Mouse (Mus musculus): Measurements from ENCODE around the gene Mms19.

Gene Mms19

DNA sequence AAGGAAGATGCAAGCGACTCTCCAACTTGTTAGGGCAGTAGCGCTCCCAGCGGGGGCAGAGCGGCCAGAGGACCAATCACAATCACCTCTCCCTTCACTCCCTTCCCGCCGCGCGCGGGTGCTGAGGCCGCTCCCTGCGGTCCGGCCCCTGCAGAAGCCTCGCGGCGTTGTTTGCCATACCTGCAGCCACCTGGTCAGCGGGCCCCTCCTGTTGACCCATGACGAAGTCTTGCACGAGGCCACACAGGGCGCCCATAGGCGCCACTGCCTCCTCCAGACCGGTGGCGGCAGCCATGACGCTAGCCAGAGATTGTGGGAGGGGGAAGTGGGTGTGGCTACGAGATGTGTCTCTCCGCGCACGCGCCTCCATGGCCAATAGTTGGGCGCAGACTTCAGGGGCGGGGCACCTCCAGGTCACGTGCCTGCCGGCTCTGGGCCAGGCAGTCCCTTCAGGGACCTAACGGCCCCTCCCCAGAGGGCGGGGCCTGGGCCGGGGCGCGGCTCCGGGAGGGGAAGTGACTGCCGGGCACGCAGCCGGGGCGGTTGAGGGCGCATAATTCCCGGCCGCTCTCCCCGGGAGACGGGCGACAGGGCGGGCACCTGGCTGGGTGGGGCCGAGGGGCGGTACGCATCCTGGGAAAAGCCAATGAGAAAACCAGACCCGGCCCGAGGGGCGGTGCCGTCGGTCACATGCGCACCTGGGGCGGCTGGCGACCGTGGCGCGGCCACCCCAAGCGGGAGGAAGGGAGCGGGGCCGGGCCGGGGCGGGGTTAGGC, at the start of gene Mms19:
Mms19 (minus strand) TSS at position 339 of the 776 bp plus-strand sequence.
- peak; percentile 98 to 99 for DNase-seq

DNA sequence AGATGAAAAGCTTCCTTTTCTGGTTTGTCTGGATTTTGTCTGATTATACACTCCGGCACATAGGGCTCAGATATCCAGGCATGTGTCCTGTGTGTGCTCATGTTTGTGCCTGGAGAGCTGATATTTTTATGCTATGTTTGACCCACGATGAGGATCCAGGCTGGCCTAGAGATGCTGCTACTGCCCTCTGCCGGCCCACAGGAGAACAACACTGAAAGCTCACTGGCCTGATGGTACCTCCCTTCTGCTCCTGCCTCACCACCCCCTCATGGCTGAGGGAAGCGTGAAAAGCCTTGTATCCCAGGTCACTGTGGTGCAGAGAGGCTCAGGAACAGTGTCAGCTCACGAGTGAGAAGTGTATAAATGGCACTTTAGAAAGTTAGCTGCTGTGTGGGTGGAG, 45.2 kb upstream of the Mms19 start:
- DNase-seq: peak; percentile 89 to 94

DNA sequence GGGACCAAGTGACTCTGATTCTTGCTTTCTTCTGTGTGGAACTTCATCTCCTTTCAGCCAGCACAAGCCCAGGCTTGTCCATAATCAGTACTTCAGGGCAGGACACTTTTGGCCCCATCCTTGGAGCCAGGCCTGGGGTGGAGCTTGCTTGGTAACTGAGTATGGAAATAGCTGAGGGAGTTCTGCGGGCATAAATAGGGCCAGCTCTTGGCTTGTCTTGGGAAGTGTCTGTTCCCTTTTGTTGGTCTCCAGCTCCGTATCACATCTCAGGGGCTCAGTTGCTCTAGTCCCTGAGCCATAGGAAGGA, 41.5 kb upstream of the Mms19 start:
- DNase-seq: no peak

DNA sequence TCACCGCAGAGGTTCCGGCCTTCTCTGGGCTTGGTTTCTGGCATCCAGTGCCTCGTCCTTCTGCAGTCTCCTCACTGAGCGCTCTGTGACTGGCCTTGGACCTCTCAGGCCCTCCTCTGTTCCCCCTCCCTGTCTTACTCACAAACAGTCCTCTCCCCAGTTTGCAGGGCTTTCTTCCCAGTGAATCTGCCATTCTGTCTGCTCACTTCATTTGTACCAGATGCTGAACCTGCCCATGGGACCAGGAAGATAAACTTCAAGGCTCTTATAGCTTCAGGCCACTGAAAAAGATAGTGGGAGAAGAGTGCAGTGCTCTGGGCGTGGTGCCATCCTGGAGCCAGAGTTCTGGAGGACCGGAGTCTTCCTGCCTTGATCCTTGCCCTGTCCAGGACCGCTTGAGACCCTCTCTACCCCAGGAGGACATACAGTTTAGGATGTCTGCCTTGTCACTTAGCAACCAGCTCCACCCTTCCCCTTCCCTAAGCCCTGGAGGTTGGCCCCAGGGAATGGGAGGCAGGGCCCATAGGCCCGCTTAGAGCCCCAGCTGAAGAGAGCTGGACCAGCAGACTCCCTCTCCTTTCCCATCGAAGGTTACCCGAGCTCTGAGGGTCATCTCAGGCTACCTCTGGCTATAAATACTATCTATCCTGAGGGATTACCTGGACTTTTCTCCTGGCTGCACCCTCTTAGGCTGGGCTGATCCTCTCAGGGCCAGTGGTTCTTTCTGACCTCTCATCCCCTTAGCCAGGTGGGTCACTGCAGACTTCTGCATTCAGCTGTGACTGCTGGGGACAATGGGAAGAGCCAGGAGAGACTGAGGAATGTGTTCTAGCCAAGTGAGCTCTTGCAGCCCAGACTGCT, 41.0 kb upstream of the Mms19 start:
- no peak for DNase-seq

DNA sequence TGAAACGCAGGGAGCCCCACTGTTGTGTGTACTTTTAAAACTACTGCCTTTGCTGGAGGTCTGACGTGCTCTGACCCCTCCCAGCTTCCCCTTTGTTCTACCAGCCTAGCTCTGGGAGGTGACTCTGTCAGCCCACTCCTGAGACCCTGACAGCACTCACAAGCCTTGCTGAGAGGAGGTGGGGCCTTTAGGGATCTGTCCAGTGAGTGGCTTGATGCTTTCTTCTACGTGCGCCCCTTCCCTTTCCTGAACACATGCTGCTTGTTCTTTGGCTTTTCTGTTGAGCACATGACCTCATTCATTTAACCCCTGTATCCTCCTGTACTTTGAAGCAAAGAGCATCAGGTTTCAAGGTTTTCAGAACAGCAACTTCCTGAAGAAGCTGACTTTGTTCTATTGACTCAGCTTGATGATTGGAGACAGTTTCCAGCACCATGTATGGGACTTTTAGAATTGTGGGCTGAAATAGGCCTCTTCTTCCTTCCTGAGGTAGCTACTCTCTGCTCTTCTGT, 38.1 kb upstream of the Mms19 start:
- DNase-seq: no peak

DNA sequence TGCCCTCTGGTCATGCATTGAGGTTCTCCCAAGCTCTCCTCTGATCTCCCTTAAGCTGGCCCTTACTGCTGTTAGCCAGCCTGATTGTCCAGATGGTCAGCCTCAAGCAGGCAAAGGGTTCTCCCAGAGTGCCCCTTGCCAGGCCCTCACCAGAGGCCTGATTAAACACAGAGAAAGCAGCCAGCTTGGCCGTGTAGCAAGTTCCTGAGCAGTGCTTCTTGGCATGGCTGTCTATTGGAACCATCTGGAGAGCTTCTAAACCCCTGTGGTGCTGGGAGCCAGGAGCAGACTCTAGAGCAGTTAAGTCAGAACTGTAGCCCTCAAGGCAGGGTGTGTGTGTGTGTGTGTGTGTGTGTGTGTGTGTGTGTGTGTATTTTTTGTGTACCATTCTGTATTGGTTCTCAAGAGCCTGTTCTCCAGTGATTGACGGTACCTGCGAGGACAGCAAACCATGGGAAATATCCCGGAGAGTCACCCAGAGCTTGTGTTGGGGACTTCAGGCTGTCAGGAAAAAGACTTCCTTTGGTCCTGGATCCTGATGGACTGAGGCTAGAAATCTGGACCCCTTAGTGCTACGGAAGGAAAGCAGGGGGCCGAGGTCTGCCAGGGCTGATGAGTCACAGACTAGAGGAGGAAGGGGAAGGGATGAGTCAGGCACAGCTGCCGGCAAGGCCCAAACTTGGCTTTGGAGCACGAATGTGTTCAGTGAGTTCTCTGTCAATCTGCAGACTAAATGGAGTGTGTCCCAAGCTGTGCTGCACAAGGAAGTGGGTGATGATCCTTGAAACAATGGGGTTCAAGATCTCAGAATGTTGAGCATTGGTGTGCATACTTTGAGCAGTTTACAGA, 36.7 kb upstream of the Mms19 start:
- DNase-seq: peak; percentile 89 to 90

DNA sequence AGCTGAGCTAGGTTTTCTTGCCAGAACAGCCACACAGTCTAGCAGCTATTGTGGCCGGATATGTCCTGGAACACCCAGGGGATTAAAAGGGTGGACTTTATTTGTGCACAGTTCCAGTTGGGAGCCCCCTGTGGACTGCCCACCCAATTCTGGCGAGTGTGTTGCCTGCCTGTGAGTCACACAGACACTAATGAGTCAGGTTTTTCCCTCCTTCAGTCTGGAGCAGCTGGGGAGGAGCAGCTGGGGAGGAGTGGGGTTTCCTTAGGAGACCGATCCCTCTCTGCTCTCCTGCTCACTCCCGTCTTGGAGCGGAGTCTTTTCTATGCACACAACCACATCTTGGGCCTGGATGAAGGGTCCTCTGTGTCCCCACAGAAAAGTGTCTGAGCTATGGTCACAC, 35.9 kb upstream of the Mms19 start:
- DNase-seq: no peak

DNA sequence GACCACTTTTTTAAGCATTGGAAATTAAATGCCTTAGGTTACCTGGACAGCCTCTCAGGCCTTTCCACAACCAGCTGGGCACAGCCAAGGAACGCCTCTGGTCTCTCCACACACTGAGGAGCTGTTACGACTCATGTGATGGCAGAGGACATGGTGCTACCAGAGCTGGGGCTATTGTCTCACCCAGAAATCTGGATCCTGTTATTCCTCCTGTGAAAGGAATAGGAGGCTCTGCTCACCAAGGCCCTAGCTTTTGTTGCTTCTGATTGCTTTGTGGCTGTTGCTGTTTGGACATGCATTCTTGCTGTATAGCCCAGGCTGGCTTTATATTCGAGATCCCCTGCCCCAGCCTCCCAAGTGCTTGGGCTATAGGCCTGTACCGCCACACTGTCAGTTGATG, 35.3 kb upstream of the Mms19 start:
- DNase-seq: no peak

DNA sequence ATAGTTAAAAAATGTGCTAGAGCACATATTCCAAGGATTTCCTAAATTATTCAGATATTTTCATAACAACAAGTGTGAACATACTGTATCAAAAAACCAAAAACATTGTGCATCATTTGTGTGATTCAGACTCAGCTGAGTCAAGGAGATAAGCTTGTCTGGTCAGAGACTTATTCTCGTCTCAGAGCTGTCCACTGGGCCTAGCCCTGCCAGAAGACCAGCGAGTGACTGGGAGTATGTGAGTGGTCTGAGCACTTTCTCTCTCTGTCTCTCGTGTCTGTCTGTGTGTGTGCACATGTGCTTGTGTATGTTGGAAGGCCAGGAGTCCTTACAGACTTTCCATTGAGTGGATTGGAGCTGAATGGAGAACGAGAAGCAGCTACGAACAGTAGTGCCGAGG, 34.0 kb upstream of the Mms19 start:
- DNase-seq: no peak

DNA sequence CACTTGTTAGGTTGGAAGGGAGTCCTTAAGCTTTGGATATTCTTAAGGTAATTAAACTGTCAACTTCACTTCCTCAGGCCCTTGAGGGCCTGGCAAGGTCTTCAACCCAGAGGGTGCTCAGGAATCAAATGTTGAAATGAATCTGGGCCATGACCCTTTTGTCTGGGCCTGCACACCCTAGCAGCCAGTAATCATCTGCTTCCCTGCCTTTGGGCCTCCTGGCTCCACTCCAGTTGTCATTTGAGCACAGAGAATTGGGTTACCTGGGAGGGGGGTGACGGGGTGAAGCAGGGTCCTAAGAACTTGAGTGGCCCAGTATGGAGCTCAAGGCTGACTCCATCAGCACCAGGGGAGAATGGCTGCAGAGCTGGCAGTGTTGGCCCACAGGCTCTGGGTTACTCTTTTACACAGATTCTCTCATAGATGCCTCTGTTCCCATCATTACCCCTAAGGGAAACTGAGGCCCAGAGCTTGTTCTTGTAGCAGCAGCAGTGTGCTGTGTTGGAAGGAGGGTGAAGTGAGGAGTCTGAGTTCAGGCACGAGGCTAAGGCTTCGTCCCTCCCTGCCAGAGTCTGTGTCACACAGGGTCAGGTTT, 33.4 kb upstream of the Mms19 start:
- no peak for DNase-seq

DNA sequence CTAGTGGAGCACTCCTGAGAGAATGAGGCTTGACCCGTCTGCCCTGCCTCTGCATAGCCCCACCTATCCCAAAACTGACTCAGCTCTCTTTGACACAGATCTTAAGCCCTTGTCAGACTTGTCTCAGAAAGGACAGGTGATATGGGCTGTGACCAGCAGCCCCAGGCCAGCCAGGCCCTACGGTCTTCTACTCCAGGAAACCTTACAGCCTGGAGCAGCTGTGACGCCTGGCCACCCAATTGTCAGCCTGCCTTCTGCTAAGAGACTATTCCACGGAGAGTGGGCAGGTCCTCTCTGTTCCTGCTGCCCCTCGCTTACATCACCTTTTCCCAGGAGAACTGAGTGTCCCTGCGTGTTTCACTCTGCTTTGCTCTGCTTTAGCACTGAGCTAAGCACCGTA, 30.2 kb upstream of the Mms19 start:
- no peak for DNase-seq

DNA sequence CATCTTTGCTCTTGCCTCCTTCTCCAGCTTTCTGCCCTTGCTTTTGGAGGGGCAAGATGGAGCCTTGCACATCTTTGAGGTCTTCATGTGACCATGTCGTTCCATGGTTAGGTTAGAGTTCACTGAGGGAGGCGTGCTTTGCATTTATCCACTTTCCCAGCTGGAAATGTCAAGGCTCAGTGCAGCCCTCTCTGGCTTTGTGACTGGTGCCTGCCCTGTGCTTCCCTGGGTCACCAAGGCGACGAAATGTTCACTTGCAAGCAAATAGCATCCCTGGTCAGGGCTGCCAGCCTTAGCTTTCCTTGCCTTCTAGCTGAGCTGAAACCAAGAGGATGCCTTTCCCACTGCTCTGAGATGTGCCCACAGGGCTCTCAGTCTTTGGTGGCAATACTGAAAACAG, 29.5 kb upstream of the Mms19 start:
- DNase-seq: no peak

DNA sequence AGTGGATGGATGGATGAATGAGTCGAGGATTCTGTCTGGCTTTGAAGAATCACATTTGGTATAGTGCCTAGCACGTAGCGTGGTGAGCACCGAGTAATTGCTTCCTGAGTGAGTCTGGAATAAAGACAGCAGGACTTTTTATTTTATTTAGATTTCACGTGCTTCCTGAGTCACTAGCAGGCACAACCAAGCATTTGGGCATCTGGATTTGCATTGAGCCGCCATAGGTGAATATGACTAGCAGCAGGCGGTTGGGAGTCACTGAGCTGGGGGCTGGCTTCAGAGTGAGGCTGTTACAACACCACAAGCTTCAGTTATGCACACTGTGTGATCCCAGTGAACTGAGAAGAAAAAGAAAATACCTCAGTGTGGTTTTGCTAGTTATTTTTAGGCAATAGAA, 28.1 kb upstream of the Mms19 start:
- DNase-seq: no peak

DNA sequence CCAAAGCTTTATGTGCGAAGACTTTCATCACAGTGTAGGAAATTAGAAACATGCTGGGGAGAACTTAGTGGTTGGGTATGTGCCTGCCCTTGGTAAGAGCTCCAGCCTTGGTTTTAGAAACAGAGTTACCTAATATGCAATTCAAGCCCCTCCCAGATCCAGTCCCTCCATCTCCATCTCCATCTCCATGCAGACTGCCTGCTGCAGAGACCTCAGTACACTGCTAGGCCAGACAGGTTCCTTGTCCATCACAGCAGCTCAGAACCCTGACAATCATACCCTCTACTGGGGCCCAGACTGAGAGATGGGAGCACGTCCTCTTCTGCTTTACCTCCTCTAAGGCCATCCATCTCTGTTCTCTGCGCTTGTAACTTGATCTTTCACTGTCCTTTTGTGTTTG, 27.6 kb upstream of the Mms19 start:
- no peak for DNase-seq

DNA sequence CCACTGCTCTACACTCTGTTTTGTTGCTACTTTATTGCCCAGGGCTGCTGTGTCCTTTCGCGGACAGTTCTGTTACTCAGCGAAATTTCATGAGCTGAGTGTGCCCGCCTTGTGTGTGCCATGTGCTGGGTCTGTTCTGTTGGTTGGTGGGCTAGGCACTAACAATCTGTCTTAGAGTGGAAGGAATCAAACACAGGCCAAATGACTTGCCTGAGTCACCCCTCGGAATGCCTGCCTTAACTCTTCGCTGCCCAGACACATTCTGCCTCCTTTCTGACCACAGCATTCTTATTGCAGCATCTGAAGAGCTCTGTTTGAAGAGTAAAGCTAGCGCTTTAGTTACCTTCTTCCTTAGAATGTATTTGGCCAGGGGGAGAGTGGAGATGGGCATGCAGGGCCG, 25.6 kb upstream of the Mms19 start:
- DNase-seq: no peak

DNA sequence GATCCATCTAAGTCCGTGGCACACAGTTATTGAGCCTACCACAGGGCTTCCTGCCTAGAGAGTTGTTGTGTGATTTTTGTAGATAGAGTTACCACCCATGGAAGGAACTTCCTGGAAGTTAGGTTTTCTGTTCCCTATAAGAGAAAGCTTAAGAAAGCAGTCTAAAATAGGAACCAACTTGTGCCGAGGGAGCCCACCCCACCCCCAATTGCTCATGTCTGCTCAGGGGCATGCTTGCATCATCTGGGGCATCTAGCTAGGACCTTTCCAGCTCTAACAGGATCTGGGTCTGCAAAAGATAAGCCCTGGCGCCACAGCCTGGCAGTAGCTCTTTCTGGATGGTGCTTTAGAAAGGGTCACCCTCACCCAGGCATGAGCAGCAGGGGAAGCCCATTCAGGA, 24.7 kb upstream of the Mms19 start:
- no peak for DNase-seq

DNA sequence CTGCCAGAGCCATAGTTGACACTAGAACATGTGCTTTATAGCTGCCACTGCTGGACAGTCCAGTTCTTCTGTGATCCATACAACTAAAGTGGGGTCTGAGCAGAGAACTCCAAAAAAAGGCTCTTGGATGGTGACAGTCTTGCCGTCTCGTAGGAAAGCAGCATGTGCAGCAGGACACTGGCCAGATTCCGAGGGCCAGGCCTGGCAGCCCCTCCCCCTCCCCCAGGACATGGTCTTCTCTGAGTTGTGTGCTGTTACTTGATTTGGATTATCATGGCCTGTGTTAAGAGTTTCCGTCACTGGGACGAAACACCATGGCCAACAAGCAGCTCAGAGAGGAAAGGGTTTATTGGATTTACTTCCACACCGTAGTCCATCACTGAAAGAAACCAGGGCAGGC, 23.3 kb upstream of the Mms19 start:
- DNase-seq: no peak

DNA sequence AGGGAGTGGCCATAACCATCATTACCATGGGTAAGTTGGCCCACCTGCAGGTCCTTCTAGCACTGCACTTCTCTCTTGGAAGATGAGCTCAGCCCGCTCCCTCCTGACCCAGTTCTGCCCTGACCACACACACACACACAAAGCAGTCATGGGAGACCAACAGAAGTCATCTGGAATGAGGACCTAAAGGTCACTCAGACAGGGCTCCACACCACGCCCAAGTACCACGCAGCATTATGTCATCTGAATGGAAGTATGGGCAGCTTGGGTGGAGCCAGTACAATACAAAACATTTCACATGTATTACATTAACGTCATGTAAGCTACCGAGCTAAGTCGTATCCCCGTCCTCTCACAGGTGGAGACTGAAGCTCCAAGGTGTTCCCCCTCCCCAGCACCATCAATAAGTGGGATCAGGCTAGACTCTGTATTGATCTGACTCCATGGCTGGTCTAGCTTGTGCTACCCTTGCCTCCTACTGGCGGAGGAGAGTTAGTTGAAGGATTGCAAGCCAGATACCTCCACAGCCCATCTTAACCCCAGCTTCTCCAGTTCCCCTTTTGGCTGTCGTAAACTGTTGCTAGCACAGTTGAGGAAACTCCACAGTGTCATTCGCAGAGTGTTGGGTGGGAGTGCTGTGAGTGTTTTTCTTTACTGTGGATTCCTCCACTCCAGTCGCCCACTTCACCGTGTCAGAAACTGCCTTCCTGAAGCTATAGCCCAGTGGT, 20.5 kb upstream of the Mms19 start:
- DNase-seq: no peak

DNA sequence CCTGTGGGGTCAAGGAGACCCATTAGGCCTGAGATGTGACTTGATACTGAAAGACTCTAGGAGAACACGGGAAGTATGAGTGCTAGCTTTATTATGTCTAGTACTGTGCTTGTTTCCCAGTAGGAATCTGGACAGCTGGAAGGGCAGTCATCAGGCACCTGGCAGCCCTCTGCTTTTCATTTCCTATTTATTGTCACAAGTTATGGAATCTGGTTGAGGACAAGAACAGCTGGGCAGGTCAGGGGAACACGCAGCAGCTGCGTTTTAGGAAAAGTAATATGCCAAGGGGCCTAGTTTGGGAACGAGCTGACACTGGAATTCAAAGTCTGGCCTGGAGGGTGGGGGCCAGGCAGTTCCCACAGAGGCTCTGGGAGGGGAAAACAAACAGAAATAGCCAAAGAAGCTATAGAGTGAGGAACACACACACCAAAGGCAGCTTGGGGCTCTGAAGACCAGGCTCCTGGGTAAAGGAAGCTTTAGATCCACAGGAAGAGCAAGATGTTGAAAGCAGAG, 19.5 kb upstream of the Mms19 start:
- no peak for DNase-seq

DNA sequence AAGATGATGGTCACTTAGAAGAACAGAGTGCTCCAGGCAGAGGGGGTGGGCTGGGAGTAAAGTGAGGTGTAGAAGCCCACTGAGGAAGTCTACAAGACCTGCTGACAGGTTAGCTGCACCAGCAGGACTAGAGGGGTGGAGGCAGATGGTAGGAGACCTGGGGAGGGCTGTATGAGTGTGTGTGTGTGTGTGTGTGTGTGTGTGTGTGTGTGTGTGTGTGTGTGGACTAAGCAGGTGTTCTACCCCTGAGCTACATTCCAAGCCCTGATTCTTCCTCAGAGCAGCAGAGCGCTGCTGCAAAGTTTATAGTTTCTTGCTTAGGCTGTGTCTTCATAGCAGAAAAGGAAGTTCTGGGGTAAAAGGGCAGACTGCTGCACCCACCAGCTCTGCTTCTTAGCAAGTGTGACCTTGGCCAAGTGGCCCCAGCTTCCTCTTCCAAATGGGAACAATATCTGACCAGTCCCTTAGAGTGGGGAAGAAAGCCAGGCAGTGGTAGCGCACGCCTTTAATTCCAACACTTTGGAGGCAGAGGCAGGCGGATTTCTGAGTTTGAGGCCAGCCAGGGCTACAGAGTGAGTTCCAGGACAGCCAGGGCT, 18.8 kb upstream of the Mms19 start:
- no peak for DNase-seq

DNA sequence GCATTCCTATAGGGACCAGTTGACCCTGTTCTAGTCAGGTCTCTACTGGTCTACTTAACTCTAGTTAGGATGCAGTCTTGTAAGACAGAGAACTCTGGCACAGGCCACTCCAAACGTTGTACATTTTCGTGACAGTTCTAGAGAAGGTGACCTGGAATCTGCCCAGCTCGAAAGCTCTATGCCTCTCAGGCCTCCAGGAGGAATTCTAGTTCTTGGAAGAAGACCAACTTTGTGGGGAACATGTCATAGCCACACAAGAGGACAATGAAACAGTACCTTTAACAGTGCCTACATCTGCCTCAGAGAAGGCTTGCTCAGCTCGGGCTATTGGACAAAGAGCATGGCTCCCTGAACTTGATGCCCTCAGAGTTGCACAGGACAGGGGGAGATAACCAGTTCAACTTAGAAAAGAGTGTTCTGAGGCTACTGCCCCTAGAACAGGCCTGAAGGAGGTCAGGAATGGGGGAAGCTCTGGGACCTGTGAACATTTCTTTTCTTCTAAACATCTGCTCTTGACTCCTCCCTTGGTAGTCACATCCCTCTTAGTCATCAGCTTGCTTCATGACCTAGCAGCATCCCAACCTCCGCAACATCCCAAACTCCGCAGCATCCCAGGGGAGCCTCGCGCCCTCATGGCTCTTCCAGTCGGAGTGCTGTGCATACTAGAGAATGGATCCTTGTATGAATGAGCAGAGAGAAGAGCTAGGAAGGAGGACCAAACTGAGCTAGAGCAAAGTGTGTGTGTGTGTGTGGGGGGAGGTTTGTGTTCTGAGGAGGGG, 18.0 kb upstream of the Mms19 start:
- DNase-seq: no peak
